Mouse (Mus musculus): ENCODE measurements at regions not wholly inside any gene's neighbourhood (a gene's known extent, or its start where the extent isn't known, plus 50 kb on each side); places are given as distances from the start of the nearest gene placed in this dataset.

DNA sequence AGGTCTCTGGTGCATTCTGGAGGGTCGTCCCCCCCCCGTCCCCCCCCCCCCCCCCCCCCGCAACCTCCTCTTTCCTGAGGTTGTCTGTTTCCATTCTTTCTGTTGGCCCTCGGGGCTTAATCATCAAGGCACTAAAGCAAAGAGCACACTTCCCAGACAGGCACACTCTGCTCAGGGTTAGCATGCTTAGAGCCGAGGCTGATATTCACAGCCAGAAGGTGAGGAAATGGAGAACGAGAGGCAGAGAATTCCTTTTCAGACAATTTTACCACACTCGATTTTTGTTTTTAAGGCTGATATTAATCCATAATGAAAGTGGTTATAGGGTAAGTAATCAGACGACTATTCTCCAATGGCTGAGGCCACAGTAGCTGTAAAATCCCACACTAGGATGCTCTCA lies 268.7 kb upstream of the Clec14a start:
- no peak for TF ChIP-seq KAT2A (IDR thresholded peaks at IDR 0.05; ENCODE audit: insufficient replicate concordance, low read length)
- no peak for TF ChIP-seq CTCF (conservative IDR thresholded peaks at IDR 0.05 in 1 of 2, IDR thresholded peaks at IDR 0.05 in 1 of 2; ENCODE audit: low read depth in 2 of 2, low read length in 2 of 2)
- no peak for TF ChIP-seq POLR2A (IDR thresholded peaks at IDR 0.05; ENCODE audit: low read depth, low read length)
- TF ChIP-seq ZNF384 (IDR thresholded peaks at IDR 0.05; ENCODE audit: low read depth, low read length): no peak
- no peak for TF ChIP-seq ZKSCAN1 (IDR thresholded peaks at IDR 0.05; ENCODE audit: borderline replicate concordance, low read depth, low read length)
- TF ChIP-seq RAD21 (IDR thresholded peaks at IDR 0.05; ENCODE audit: low read depth, low read length): no peak
- no peak for TF ChIP-seq USF2 (conservative IDR thresholded peaks at IDR 0.05; ENCODE audit: low read depth, low read length)
- no peak for TF ChIP-seq MAX (IDR thresholded peaks at IDR 0.05; ENCODE audit: low read length)
- no peak for TF ChIP-seq UBTF (IDR thresholded peaks at IDR 0.05; ENCODE audit: low read depth, low read length)
- TF ChIP-seq RCOR1 (conservative IDR thresholded peaks at IDR 0.05; ENCODE audit: low read depth, low read length): no peak
- no peak for TF ChIP-seq MEF2A (IDR thresholded peaks at IDR 0.05; ENCODE audit: borderline replicate concordance, low read depth, low read length)
- TF ChIP-seq TCF12 (IDR thresholded peaks at IDR 0.05; ENCODE audit: low read depth, low read length): no peak
- no peak for TF ChIP-seq SIN3A (IDR thresholded peaks at IDR 0.05; ENCODE audit: low read length)
- TF ChIP-seq POLR2AphosphoS2 (IDR thresholded peaks at IDR 0.05; ENCODE audit: low read depth, low read length): no peak
